Mouse (Mus musculus): ENCODE measurements around the gene Olfr583. TPM values are rescaled to one million over a fixed set of nuclear protein-coding genes. Genes with fewer than 3 reads are reported as not detected.

Olfr583 gene
- total RNA-seq (2023), result not detected

DNA sequence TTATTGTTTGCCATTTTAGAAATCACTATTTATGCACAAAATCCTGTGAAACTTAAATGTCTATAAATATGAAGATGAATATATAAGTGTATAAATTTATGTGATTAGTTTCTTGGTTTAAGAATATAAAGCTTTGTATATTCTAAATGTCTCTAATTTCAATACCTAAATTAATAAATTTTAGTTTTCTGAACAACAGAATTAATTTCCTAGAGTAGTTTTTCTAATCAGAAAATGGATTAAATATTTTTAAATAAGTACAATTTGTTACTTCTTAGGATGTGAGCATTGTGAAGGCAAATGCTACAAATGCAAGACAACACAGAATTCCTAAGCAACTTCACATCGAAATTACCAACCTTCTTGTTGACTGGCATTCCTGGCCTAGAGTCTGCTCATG lies at the start of gene Olfr583:
Gene Olfr583 (plus strand): TSS at position 301 of the 400 bp plus-strand sequence.

GRCm38 (mm10) chr7:103037724-103038123 lies 13.4 kb upstream of the Olfr583 start, which contains the start of gene Olfr582:
Gene Olfr582, plus strand, starts transcription at chr7:103038024.

DNA sequence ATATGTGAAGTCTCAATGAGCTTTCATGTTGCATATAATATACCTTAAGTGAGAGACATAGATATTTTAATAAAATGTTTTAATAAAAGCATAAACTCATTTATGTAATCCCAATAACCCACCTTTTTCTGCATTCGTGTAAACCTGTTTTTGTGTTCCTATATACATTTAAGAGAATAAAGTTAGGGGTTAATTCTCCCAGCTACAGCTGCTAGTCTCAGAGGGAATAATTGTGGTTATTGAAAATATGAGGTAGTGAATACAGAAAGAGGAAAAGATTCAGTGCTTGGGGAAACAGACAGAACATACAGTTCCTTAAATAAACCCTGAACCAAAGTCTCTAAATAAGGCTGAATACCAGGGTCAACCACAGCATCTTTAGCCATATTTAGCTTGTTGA lies 30.5 kb downstream of the Olfr583 start, which contains the start of gene Olfr584:
Gene Olfr584 (plus strand): TSS at position 301 of the 400 bp plus-strand sequence.

GRCm38 (mm10) chr7:103097420-103097819 lies 46.3 kb downstream of the Olfr583 start, which contains the start of gene Olfr585:
Gene Olfr585, plus strand, starts transcription at chr7:103097720.

Other genes starting within 250 kb of the Olfr583 start
- gene Olfr564, start 247.8 kb upstream of the Olfr583 start, total RNA-seq (2023), result not detected
- gene Olfr566, start 192.5 kb upstream of the Olfr583 start, total RNA-seq (2023), result not detected
- gene Olfr568, start 174.2 kb upstream of the Olfr583 start, total RNA-seq (2023), result not detected
- gene Olfr569, start 160.4 kb upstream of the Olfr583 start, total RNA-seq (2023), result not detected
- gene Olfr570, start 156.7 kb upstream of the Olfr583 start, total RNA-seq (2023), result not detected
- gene Olfr571, start 133.8 kb upstream of the Olfr583 start, total RNA-seq (2023), result not detected
- not detected for gene Olfr572, start 126.9 kb upstream of the Olfr583 start, total RNA-seq (2023)
- not detected for gene Olfr573-ps1, start 108.7 kb upstream of the Olfr583 start, total RNA-seq (2023)
- gene Olfr574, start 102.8 kb upstream of the Olfr583 start, total RNA-seq (2023), result not detected
- gene Olfr575, start 92.5 kb upstream of the Olfr583 start, total RNA-seq (2023), result not detected
- not detected for gene Olfr576, start 88.6 kb upstream of the Olfr583 start, total RNA-seq (2023)
- gene Olfr577, start 75.4 kb upstream of the Olfr583 start, total RNA-seq (2023), result not detected
- gene Olfr578, start 62.0 kb upstream of the Olfr583 start, total RNA-seq (2023), result not detected
- not detected for gene Olfr582, start 13.3 kb upstream of the Olfr583 start, total RNA-seq (2023)
- gene Olfr584, start 30.6 kb downstream of the Olfr583 start, total RNA-seq (2023), result not detected
- not detected for gene Olfr585, start 46.4 kb downstream of the Olfr583 start, total RNA-seq (2023)
- not detected for gene Olfr586, start 74.3 kb downstream of the Olfr583 start, total RNA-seq (2023)
- not detected for gene Olfr588-ps1, start 89.6 kb downstream of the Olfr583 start, total RNA-seq (2023)
- gene Olfr589, start 105.1 kb downstream of the Olfr583 start, total RNA-seq (2023), result not detected
- not detected for gene Olfr591, start 127.0 kb downstream of the Olfr583 start, total RNA-seq (2023)
- not detected for gene Olfr592, start 133.5 kb downstream of the Olfr583 start, total RNA-seq (2023)
- gene Olfr593, start 160.6 kb downstream of the Olfr583 start, total RNA-seq (2023), result not detected
- not detected for gene Olfr594, start 165.7 kb downstream of the Olfr583 start, total RNA-seq (2023)
- not detected for gene Usp17ld, start 201.2 kb downstream of the Olfr583 start, total RNA-seq (2023)